Mouse (Mus musculus) G1E (cell line): ENCODE data around the gene Vmn2r4. TPM values are rescaled to one million over a fixed set of nuclear protein-coding genes. Genes with fewer than 3 reads are reported as not detected.
"Not testable (repeated sequence)": the region's sequence is repeated elsewhere in the genome, so short reads cannot be mapped to it uniquely, and the experiment has no call there.

Source experiments
- ATAC-seq: 2 replicates; pipeline ENCODE4 v1.8.0; 2016; ENCODE audit warnings: mild to moderate bottlenecking; ENCODE audit not compliant: insufficient number of reproducible peaks, poor library complexity, low FRiP score, severe bottlenecking; ENCODE audit errors: extremely low read depth
- DNase-seq: peaks from one replicate; pipeline ENCODE4 v3.0.0; 2012; ENCODE audit warnings: low spot score
- H3K27me3 ChIP-seq: 2 replicates; pipeline ENCODE4 v1.6.1; 2012; ENCODE audit warnings: mild to moderate bottlenecking, low read length, inconsistent platforms; ENCODE audit not compliant: insufficient read depth
- H3K36me3 ChIP-seq: replicated peaks from 2 replicates; pipeline ENCODE3; 2012; ENCODE audit warnings: mild to moderate bottlenecking, inconsistent platforms
- H3K4me1 ChIP-seq: 2 replicates; pipeline ENCODE4 v1.6.1; 2012; ENCODE audit warnings: low read depth, low read length, inconsistent platforms, mixed read lengths; ENCODE audit not compliant: insufficient read depth
- H3K4me3 ChIP-seq: 2 replicates; pipeline ENCODE4 v1.5.1; 2012; ENCODE audit warnings: low read depth, mild to moderate bottlenecking, inconsistent platforms, low read length, moderate library complexity, mixed read lengths
- H3K9me3 ChIP-seq: replicated peaks from 2 replicates; pipeline ENCODE4 v1.6.1; 2012; ENCODE audit warnings: inconsistent platforms
- CTCF ChIP-seq: IDR thresholded peaks from 2 replicates; pipeline ENCODE4 v1.5.1; 2012; ENCODE audit warnings: low read depth, low read length, inconsistent platforms, mixed read lengths
- GATA1 ChIP-seq: IDR thresholded peaks from 2 replicates; pipeline ENCODE4 v1.6.1; 2012; ENCODE audit warnings: borderline replicate concordance, low read length, inconsistent platforms, mixed read lengths
- GATA2 ChIP-seq: IDR thresholded peaks from 2 replicates; pipeline ENCODE4 v1.6.1; 2012; ENCODE audit warnings: low read depth, low read length, inconsistent platforms, borderline replicate concordance
- POLR2AphosphoS5 ChIP-seq: IDR thresholded peaks from 2 replicates; pipeline ENCODE4 v1.6.1; 2012; ENCODE audit warnings: low read depth, low read length, inconsistent platforms; ENCODE audit not compliant: insufficient replicate concordance
- TAL1 ChIP-seq: conservative IDR thresholded peaks from 2 replicates; pipeline ENCODE4 v1.6.1; 2012; ENCODE audit warnings: low read depth, low read length, inconsistent platforms, mixed read lengths
- polyA plus RNA-seq: library from polyadenylated mRNA; stranded (reverse); fragments of >175 nt; gene quantifications from 2 replicates; pipeline ENCODE4 v1.2.3, GENCODE M21; 2012
- total RNA-seq, 2 experiments: library from RNA; stranded (forward) in 1 of 2; stranded (reverse) in 1 of 2; fragments of 200-1000 nt in 1 of 2; fragments of >200 nt in 1 of 2; fragmentation: Nextera tagmentation in 1 of 2; gene quantifications; 2 replicates each; pipeline ENCODE4 v1.2.3; 2014 to 2017

The Vmn2r4 gene
- total RNA-seq (2014; fragmentation: Nextera tagmentation): not detected in 2 replicates
- 0.05 and 0.06 TPM in 2 replicates for total RNA-seq (2017)
- not detected in 2 replicates for polyA plus RNA-seq

DNA sequence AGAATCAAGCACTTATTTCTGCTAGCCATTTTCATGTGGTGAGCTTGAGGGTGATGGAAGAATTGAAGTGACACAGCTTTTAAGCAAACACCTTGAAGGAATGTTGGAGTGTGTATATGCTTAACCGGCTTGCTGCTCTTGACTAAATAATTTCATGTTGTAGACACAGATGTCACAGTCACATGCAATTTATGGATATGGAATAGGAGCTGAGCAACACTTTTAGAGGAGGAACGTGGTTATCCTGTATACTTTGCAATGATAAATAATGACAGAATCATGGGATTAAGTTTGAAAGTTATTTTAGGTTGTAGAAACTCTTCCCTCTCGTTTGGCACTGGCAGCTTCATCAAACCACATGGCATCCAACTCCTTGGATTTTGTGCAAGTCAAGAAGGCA lies at the start of gene Vmn2r4:
Gene Vmn2r4 (minus strand): TSS at position 101 of the 400 bp plus-strand sequence.
- DNase-seq, H3K27me3 ChIP-seq, H3K9me3 ChIP-seq, H3K36me3 ChIP-seq, ATAC-seq, H3K4me1 ChIP-seq, H3K4me3 ChIP-seq: not testable (repeated sequence)

DNA sequence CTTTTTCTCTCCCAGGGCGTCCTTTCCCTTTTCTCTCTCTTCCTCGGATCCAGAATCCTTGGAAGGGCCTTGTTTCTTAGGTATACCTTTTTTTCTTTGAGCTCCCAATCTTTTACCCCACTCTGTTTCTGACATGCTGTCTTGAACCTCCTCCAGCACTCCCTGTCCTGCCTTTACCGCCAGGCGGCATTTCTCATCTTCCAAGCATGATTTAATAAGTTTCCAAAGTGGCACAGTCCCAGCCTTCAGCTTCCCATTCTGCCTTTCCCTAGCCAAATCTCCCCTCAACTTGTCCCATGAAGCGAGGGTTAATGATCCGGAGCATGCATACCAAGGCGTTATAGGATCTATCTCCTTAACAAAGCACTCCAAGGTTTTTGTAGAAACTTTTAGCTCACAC lies 19.1 kb upstream of the Vmn2r4 start:
- H3K27me3 ChIP-seq, H3K9me3 ChIP-seq, H3K36me3 ChIP-seq, ATAC-seq, DNase-seq, H3K4me1 ChIP-seq, H3K4me3 ChIP-seq: not testable (repeated sequence)

- H3K9me3 ChIP-seq, H3K36me3 ChIP-seq, ATAC-seq, H3K4me1 ChIP-seq, H3K27me3 ChIP-seq, DNase-seq, H3K4me3 ChIP-seq: not testable (repeated sequence)
Observed at GRCm38 (mm10) chr3:64428117-64428798, 13.1 kb upstream of the Vmn2r4 start.

- H3K4me3 ChIP-seq, H3K36me3 ChIP-seq, DNase-seq, H3K4me1 ChIP-seq, H3K27me3 ChIP-seq, ATAC-seq, H3K9me3 ChIP-seq: not testable (repeated sequence)
Observed at GRCm38 (mm10) chr3:64422141-64422540, 7.0 kb upstream of the Vmn2r4 start.

- H3K9me3 ChIP-seq, H3K4me1 ChIP-seq, H3K27me3 ChIP-seq, DNase-seq, H3K36me3 ChIP-seq, H3K4me3 ChIP-seq, ATAC-seq: not testable (repeated sequence)
Observed at GRCm38 (mm10) chr3:64417477-64417876, 2.3 kb upstream of the Vmn2r4 start.

- ATAC-seq: not testable (repeated sequence)
Observed at GRCm38 (mm10) chr3:64414253-64414652, 915 bp downstream of the Vmn2r4 start.

DNA sequence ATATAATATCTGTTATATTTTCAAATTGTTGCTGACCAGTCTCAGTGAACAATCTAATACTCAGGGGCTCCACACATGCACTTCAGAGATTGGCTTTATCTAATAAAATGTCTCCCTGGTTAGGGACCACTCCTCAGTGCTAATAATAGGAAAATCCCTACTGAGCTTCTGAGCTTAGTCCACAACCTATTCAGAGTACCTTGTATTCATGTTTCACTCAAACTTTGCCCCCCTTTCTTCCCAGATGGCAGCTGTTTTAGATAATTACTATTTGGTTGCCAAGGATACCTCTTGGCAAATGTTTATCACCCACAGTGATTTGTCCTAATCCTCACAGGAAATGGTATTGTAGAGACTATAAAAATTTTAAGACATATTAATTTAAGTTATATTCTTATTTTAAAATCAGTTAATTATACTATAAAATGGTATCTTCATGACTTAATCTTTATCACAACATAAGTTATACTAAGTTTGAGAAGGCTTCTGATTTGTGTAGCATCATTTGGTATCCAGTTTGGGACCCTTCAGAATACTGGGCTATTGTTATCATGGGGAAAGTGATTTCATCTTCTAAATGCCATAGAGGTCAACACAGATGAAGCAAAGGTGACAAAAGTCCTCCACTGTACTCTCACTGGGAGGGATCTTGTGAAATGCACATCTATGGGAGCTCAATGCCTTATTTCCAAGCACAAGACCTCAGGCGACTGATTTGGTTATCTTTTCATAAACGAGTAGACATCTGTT lies 55.7 kb downstream of the Vmn2r4 start:
- Histone ChIP-seq H3K27me3 (no peaks in the 10 kb centered on the region), H3K4me1 (no peaks in the 10 kb centered on the region), H3K9me3 (no peaks in the 10 kb centered on the region), H3K36me3 (no peaks in the 10 kb centered on the region), H3K4me3 (no peak overlapping the region)
- ATAC-seq: no peak
- TF ChIP-seq CTCF (no peak), GATA2 (no peak), TAL1 (no peak), POLR2AphosphoS5 (no peak), GATA1 (no peak)
- no peak for DNase-seq

More at GRCm38 (mm10) chr3:64414253-64414652, 915 bp downstream of the Vmn2r4 start:
- H3K36me3 ChIP-seq, H3K4me3 ChIP-seq, H3K9me3 ChIP-seq, H3K4me1 ChIP-seq, H3K27me3 ChIP-seq, DNase-seq: not testable (repeated sequence)

Other genes with a start within 250 kb of the Vmn2r4 start
- gene Vmn2r3, start 125.7 kb downstream of the Vmn2r4 start, total RNA-seq (2014; fragmentation: Nextera tagmentation): not detected in 2 replicates
- 0.12 and 0.22 TPM in 2 replicates for gene Vmn2r3, start 125.7 kb downstream of the Vmn2r4 start, total RNA-seq (2017)
- not detected in 2 replicates for gene Vmn2r3, start 125.7 kb downstream of the Vmn2r4 start, polyA plus RNA-seq
- gene Vmn2r5, start 94.5 kb upstream of the Vmn2r4 start, total RNA-seq (2014; fragmentation: Nextera tagmentation): not detected in 2 replicates
- gene Vmn2r5, start 94.5 kb upstream of the Vmn2r4 start, total RNA-seq (2017): 0.05 and 0.06 TPM in 2 replicates
- not detected in 2 replicates for gene Vmn2r5, start 94.5 kb upstream of the Vmn2r4 start, polyA plus RNA-seq
- gene Vmn2r6, start 150.5 kb upstream of the Vmn2r4 start, total RNA-seq (2014; fragmentation: Nextera tagmentation): not detected in 2 replicates
- 0.05 and 0.17 TPM in 2 replicates for gene Vmn2r6, start 150.5 kb upstream of the Vmn2r4 start, total RNA-seq (2017)
- gene Vmn2r6, start 150.5 kb upstream of the Vmn2r4 start, polyA plus RNA-seq: not detected in 2 replicates